Mouse (Mus musculus) limb, embryonic 12.5 days (tissue): ENCODE results near the gene Tuba1c. TPM values are rescaled to one million over a fixed set of nuclear protein-coding genes. Genes with fewer than 3 reads are reported as not detected.
A peak's percentile ranks its signal among the peaks of the same experiment; 100 is the strongest.

Source experiments
- ATAC-seq: fragments of 200-750 bp; cut with Nextera tagmentation; 2 replicates; pipeline ENCODE4 v1.8.0; 2017; ENCODE audit warnings: low read depth, moderate TSS enrichment; ENCODE audit not compliant: insufficient number of reproducible peaks, insufficient read depth, low FRiP score, low TSS enrichment
- H3K27ac ChIP-seq: fragments of 300-500 bp; sonication (generic); 2 replicates; pipeline ENCODE4 v1.5.1; 2016; ENCODE audit warnings: mild to moderate bottlenecking, moderate library complexity
- H3K27me3 ChIP-seq: fragments of 300-500 bp; sonication (generic); 2 replicates; pipeline ENCODE4 v1.6.1; 2016; ENCODE audit warnings: mild to moderate bottlenecking, moderate library complexity
- H3K36me3 ChIP-seq: fragments of 300-500 bp; sonication (generic); 2 replicates; pipeline ENCODE4 v1.6.1; 2016; ENCODE audit warnings: mild to moderate bottlenecking, moderate library complexity
- H3K4me1 ChIP-seq: fragments of 300-500 bp; sonication (generic); replicated peaks from 2 replicates; pipeline ENCODE4 v1.6.1; 2016
- H3K4me2 ChIP-seq: fragments of 300-500 bp; sonication (generic); 2 replicates; pipeline ENCODE4 v1.6.1; 2016; ENCODE audit warnings: mild to moderate bottlenecking, moderate library complexity
- H3K4me3 ChIP-seq: fragments of 300-500 bp; sonication (generic); replicated peaks from 2 replicates; pipeline ENCODE4 v1.5.1; 2016; ENCODE audit warnings: mild to moderate bottlenecking
- H3K9ac ChIP-seq: fragments of 300-500 bp; sonication (generic); replicated peaks from 2 replicates; pipeline ENCODE4 v1.6.1; 2016; ENCODE audit warnings: mild to moderate bottlenecking, moderate library complexity
- H3K9me3 ChIP-seq: fragments of 300-500 bp; sonication (generic); 2 replicates; pipeline ENCODE4 v1.6.1; 2016; ENCODE audit warnings: mild to moderate bottlenecking, moderate library complexity
- WGBS: fragments of 180-500 bp; shearing (Covaris S2); methylation state at CpG from one replicate; pipeline ENCODE4 v1.1.7; 2016; 5-methylcytosine and 5-hydroxymethylcytosine counted together
- polyA plus RNA-seq: library from polyadenylated mRNA; unstranded; fragments of >200 nt; fragmentation: Nextera tagmentation; extraction: Ambion mirVana; gene quantifications from 2 replicates; pipeline ENCODE4 v1.2.1, GENCODE M21; 2016

Gene Tuba1c
- polyA plus RNA-seq, 1 experiment from 2014 or later = 128 TPM

DNA sequence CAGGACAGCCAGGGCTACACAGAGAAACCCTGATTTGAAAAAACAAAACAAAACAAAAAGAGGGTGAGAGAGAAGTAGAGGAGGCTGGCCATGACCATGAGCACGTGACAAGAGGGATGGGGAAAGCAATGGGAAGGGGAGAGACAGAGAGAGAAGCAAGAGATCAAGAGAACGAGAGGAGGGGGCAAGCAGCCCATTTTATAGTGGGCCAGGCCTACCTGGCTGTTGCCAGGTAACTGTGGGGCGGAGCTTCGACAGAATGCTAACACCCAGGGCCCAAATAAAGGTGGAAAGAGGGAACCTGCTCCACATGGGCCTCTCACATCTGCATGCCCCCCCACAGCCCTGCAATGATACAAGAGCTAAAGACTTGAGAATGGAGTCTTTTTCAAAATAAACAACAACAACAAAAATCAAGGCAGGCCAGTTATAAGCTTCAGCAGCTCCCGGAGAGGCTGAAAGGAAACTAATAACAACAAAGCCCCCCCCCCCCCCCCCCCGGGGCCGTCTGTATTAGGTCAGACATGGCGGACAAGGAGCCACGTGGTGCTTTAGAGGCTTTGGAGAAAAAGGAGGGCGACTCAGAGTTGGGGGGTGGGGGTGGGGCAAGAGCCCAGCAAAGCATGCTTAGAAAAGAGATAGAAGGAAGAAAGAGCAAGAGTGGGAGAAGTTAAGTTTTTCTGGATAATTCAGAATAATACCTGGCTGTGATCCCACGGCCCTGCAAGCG is 39.8 kb upstream of the Tuba1c start:
- WGBS = 42% methylated on average over 11 of the region's 12 CpGs
- Histone ChIP-seq H3K4me3 (no peak overlapping the region), H3K9me3 (no peaks in the 10 kb centered on the region), H3K36me3 (no peaks in the 10 kb centered on the region), H3K27me3 (no peaks in the 10 kb centered on the region), H3K27ac (0 out of 2 replicates have a peak overlapping the region, but pooled peaks have one; percentile 20), H3K9ac (no peak overlapping the region), H3K4me2 (no peak overlapping the region), H3K4me1 (peaks cover 74% of the 10 kb centered on the region)
- ATAC-seq = no peak

DNA sequence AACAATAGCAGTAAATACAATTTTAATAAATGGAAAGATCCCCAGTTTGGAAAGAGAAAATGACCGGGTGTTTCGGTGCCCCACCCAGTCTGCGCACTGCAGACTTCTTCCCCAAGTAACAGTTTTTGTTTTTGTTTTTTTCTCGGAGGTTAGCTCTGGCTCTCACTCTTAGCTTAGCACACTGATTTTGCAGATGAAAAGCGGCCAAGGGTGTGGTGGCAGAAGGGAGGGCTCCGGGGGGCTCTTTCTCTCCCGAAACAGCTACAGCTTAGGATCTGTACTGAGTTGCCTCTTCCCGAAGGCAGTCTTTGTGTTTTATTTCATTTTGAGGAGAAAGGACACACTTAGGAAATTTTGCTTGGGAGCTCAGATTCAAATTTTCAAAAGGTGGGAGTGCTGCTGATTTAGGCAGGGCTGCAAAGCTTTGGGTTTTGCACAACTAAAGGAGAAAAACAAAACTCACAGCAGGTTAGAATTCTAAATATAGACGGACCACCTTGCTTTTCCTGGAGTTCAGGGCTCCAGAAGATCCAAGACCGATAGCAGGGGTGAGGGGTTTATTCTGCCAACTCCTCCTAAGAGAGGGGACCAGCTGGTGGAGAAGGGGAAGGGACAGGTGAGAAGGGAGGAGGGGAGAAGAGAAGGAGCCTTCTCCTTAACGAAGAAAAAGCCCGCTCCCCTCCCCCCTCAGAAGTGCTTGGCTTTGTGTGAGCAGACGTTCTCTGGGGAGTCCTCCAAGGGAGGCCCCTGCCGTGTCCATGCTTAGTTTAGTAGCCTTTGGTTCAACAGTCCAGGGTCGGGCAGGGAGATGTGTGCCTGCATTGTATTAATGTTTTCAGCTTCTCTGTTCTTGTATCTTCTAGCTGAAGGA is 38.8 kb upstream of the Tuba1c start:
- ATAC-seq = no peak
- Histone ChIP-seq H3K4me2 (peak overlapping the region; percentile 23; the same call in 1 of the 2 replicates), H3K9ac (peak overlapping the region; percentile 35; the same call in 1 of the 2 replicates), H3K4me3 (no peak overlapping the region), H3K36me3 (no peaks in the 10 kb centered on the region), H3K27ac (no peak overlapping the region), H3K9me3 (no peaks in the 10 kb centered on the region), H3K4me1 (peaks cover 63% of the 10 kb centered on the region), H3K27me3 (no peaks in the 10 kb centered on the region)
- WGBS = 34% methylated on average over 15 of the region's 15 CpGs

DNA sequence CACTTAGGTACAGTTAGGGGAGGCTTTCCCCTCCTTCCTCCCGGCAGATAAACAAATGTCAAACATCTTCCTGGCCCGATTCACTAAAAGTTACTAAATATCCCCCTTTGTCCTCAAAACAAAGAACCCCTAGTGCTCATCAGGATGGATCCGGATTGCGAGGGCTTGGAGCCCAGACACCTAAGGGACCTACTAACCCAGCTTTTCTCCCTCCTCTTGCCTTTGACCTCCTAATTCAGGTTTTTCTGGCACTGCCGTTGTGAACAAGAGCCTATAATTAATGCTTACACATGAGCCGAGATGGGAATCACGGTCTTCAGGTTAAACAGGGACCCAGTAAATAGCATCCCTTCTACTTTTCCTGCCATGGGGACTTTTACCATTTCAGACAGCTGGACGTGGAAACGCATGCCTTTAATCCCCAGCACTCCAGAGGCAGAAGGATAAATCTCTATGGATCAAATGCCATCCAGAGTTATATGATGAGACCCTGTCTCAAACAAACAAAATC is 38.1 kb upstream of the Tuba1c start:
- no peak overlapping the region for H3K4me3 ChIP-seq
- H3K4me2 ChIP-seq = no peak overlapping the region; the same call in 1 of the 2 replicates
- H3K27me3 ChIP-seq = no peaks in the 10 kb centered on the region
- no peak for ATAC-seq
- no peaks in the 10 kb centered on the region for H3K9me3 ChIP-seq
- WGBS = 38% methylated on average over 9 of the region's 9 CpGs
- H3K4me1 ChIP-seq = peaks cover 56% of the 10 kb centered on the region
- H3K27ac ChIP-seq = no peak overlapping the region
- no peak overlapping the region for H3K9ac ChIP-seq
- no peaks in the 10 kb centered on the region for H3K36me3 ChIP-seq

DNA sequence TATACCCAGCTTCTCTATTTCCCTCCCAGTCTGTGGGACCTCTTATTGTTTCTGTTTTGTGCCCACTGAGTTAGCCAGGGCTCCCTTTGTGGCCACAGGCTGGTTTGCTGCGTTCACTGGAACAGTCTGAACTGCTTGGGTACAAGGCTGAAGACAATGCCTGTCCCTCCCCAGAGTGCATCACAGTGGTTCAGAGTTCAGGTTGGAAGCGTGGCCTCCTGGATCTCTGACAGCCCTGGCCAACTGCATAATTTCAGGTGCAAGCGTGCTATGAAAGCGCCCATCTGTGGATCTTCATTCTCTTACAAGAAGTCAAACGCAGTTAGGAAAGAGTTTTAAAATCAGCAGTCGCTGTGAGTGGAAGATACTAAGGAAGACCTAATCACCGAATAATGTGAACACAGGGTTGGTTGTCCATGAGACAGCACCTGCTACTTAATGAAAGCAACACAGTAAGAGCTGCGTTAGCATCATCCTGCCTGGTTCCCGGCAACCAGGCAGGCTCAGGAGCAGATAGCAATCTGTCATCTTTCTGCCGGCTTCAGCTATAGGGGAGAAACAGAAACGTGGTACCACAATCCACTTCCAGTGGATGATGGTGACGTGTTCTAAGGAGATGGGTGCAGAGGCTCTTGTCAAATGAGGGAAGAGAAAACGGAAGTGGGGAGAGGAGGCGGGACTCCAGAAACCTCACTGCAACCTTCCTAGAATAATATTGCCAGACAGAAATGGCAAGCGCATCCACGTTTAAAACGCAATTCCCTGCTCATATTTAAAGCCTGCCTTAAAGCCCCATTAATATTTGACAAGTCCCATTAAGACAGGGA is 37.4 kb upstream of the Tuba1c start:
- WGBS = 38% methylated on average over 17 of the region's 17 CpGs
- H3K27ac ChIP-seq = peak overlapping the region; percentile 90; the same call in 1 of the 2 replicates
- no peak for ATAC-seq
- no peaks in the 10 kb centered on the region for H3K9me3 ChIP-seq
- peak overlapping the region; percentile 42 for H3K4me3 ChIP-seq
- H3K9ac ChIP-seq = no peak overlapping the region
- H3K4me2 ChIP-seq = peak overlapping the region; percentile 67
- H3K4me1 ChIP-seq = peaks cover 51% of the 10 kb centered on the region
- no peaks in the 10 kb centered on the region for H3K27me3 ChIP-seq
- H3K36me3 ChIP-seq = no peaks in the 10 kb centered on the region

DNA sequence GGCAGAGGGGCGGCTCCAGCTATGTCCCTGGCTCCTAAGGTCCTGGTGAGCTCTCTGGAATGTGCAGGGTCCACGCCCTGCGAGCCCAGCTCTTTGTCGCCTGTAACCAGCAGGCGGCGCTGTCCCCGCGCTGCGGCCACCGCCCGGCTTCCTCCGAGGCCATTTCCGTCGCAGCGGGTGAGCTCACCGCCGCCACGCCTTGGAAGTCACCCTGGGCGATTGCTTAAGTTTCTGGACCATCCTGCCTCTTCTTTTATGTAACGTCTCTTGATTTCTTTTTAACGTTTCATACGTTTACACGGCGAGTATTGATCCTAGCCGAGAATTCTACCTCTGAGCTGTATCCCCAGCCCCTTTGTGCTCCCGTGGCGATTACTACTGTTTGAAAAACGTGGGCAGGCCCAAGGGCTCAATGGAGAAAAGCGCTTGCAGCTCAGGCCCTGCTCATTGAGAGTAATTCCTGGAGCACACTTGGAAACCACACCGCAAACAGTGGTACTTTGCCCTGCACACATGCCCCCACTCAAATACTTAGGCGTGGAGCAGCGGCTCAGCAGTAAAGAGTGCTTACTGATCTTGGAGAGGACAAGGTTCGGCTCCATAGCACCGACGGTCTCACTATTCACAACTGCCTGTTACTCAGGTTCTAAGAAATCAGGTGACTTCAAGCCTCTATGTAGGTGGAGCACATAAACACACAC is 36.4 kb upstream of the Tuba1c start:
- no peaks in the 10 kb centered on the region for H3K27me3 ChIP-seq
- H3K27ac ChIP-seq = peak overlapping the region; percentile 90
- no peaks in the 10 kb centered on the region for H3K36me3 ChIP-seq
- peak overlapping the region; percentile 67 for H3K4me2 ChIP-seq
- no peaks in the 10 kb centered on the region for H3K9me3 ChIP-seq
- WGBS = 6% methylated on average over 35 of the region's 35 CpGs
- H3K4me3 ChIP-seq = peak overlapping the region; percentile 42
- peak overlapping the region; percentile 58 for H3K9ac ChIP-seq
- H3K4me1 ChIP-seq = peaks cover 42% of the 10 kb centered on the region
- ATAC-seq = peak; percentile 81

DNA sequence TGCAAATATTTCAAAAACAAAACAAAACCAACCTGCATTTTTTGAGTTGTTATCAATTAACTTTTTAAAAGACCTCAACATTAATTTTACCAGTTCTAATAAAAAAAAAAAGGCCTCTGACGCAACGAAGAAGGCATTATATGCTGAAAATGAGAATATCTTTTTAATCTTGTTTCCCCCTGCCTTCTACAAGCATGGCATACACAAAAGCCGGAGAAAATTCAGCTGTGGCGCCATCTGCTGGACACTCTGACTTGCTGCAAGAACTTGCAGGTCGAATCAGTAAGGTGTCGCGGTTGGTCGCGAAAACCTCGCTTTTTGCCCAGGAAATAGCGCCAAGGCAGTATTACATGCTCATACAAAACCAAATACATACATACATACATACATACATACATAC is 35.8 kb upstream of the Tuba1c start:
- Histone ChIP-seq H3K27me3 (no peaks in the 10 kb centered on the region), H3K4me2 (peak overlapping the region; percentile 67; the same call in 1 of the 2 replicates), H3K9me3 (no peaks in the 10 kb centered on the region), H3K36me3 (no peaks in the 10 kb centered on the region), H3K27ac (no peak overlapping the region), H3K4me1 (peaks cover 36% of the 10 kb centered on the region), H3K4me3 (no peak overlapping the region), H3K9ac (no peak overlapping the region)
- under 1% methylated on average over 11 of the region's 11 CpGs for WGBS
- no peak for ATAC-seq

DNA sequence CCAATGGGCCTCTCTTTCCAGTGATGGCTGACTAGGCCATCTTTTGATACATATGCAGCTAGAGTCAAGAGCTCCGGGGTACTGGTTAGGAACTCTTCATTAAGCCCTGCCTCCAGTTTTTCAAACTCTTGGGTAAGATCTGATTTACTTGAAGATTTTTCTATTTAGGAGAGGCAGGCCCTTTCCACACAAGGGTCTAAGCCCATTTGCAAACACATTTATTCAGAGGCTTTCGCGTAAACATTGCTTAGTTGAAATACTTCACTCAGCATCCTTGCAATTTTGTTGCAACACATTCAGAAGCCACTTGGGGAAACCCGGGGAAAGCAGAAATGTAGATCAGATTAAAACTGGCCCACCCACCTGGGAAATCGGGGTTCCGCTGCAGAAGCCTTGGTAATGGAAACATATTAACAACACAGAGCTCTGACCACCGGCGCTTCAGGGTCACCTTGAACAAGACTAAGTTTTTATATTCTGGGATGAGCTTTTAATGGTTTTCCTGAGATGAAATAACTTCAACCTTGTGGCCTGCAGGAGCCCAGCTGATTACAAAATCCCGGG is 34.7 kb upstream of the Tuba1c start:
- Histone ChIP-seq H3K36me3 (no peaks in the 10 kb centered on the region), H3K4me2 (no peak overlapping the region), H3K9ac (no peak overlapping the region), H3K4me1 (peaks cover 30% of the 10 kb centered on the region), H3K27ac (no peak overlapping the region), H3K4me3 (no peak overlapping the region), H3K9me3 (no peaks in the 10 kb centered on the region), H3K27me3 (no peaks in the 10 kb centered on the region)
- WGBS = 86% methylated on average over 9 of the region's 9 CpGs
- ATAC-seq = no peak

DNA sequence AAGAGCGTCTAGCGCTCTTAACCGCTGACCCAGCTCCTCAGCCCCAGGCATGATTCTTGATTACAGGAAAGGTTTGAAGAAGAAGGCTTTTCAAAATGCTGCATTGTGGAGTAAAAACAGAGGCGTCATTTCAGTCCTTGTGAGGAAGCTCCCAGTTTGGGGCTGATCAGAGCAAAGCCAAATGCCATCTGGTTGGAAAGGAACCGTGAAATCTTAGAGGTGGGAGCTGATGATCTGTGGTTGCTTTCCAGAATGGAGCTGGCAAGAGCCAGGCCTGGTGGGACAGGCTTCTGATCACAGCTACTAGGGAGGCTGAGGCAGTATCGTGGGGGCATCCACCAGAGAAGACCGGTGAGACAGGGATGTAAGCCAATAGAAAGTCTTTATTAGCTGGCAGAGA is 32.9 kb upstream of the Tuba1c start:
- Histone ChIP-seq H3K9ac (no peak overlapping the region), H3K27ac (no peak overlapping the region), H3K4me2 (no peak overlapping the region), H3K4me3 (no peak overlapping the region), H3K27me3 (no peaks in the 10 kb centered on the region), H3K36me3 (no peaks in the 10 kb centered on the region), H3K4me1 (peaks cover 24% of the 10 kb centered on the region), H3K9me3 (no peaks in the 10 kb centered on the region)
- 80% methylated on average over 7 of the region's 7 CpGs for WGBS
- no peak for ATAC-seq

DNA sequence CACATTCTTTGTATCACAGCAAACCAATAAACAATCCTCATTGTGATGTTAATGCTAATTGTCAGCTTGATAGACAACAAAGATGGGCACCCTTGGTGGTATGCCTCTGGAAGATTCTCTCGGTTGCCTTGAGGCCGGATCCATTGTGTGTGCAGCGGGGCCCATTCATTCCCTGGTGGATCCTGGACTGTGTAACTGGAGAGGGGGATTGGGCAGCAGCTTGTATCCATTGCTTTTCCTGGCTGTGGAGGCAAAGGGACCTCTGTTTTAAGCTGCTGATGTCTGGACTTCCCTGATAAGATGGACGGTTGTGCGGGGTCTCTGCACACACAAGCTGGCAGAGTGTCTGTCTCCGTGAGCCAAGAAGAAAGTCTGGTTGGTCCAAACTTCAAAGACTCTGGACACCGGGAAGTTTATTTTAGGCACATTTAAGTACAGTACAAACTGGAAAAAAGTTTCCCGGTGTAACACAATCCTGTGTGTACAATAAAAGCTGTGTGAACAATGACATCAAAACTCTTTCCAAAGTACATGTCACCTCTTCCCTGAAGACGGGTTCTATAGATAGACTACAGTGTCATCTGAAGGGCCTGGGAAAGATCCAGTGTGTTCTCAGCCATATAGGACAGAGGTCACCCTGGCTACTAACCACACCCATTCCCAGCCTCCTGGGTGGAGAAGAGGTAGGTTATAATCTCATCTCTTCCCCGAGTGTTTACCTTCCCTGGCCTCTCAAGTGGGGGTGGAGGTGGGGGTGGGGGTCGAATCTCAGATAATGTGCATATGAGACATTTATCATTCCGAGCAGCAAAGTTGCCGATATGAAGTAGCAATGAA is 31.5 kb upstream of the Tuba1c start:
- Histone ChIP-seq H3K9ac (0 out of 2 replicates have a peak overlapping the region, but pooled peaks have one; percentile 1), H3K4me1 (peaks cover 14% of the 10 kb centered on the region), H3K9me3 (no peaks in the 10 kb centered on the region), H3K27ac (no peak overlapping the region), H3K27me3 (peaks cover 6% of the 10 kb centered on the region), H3K36me3 (no peaks in the 10 kb centered on the region), H3K4me3 (no peak overlapping the region), H3K4me2 (no peak overlapping the region)
- WGBS = 76% methylated on average over 13 of the region's 13 CpGs
- ATAC-seq = no peak
